Mouse (Mus musculus): Measurements from ENCODE around the gene Ankrd13a.

DNA sequence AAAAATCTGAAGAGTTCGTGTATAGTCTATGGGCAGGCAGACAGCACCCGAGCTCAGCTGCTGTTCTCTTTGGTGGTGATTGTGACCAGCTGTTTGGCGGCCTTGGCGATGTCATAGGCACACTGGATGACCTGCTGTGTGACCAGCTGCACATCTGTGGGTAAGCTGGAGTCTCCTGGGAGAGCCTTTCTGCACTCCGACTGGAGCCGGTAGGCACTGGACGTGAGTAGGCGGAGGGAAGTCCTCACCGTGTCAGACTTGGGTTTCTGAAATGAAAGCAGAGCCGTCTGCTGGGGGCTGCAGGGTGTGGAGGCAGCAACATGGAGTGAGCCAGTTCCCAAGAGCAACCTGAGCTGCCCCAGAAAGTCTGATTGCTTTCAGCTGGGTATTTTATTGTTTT, 44.3 kb upstream of the Ankrd13a start:
- TF ChIP-seq HCFC1 (IDR thresholded peaks at IDR 0.05; ENCODE audit: low read depth, low read length) (no peak), RCOR1 (conservative IDR thresholded peaks at IDR 0.05; ENCODE audit: low read depth, low read length) (no peak), ETS1 (conservative IDR thresholded peaks at IDR 0.05; ENCODE audit: low read depth, low read length) (peak; percentile 55; the same call in 1 of the 2 replicates), EP300 (IDR thresholded peaks at IDR 0.05; ENCODE audit: low read length) (no peak), USF2 (conservative IDR thresholded peaks at IDR 0.05; ENCODE audit: low read depth, low read length) (no peak), MYC (IDR thresholded peaks at IDR 0.05; ENCODE audit: low read depth, low read length) (no peak), NELFE (IDR thresholded peaks at IDR 0.05; ENCODE audit: low read depth, low read length) (no peak), CTCF (conservative IDR thresholded peaks at IDR 0.05 in 1 of 2, IDR thresholded peaks at IDR 0.05 in 1 of 2; ENCODE audit: low read depth in 2 of 2, low read length in 2 of 2) (no peak), MXI1 (IDR thresholded peaks at IDR 0.05; ENCODE audit: low read depth, low read length) (no peak), MEF2A (IDR thresholded peaks at IDR 0.05; ENCODE audit: borderline replicate concordance, low read depth, low read length) (no peak), POLR2A (IDR thresholded peaks at IDR 0.05; ENCODE audit: low read depth, low read length) (no peak), TCF12 (IDR thresholded peaks at IDR 0.05; ENCODE audit: low read depth, low read length) (no peak), BHLHE40 (IDR thresholded peaks at IDR 0.05; ENCODE audit: low read depth, low read length) (0 out of 2 replicates have a peak, but pooled peaks have one; percentile 13)

Measured in CH12.LX (cell line).